17 mouse cellular contexts compared by ENCODE assay signal in genomic region chr6:33685321-33685720, GRCm38 (mm10).
"Had no signal": no experiment of that assay in that cellular context is flagged by ENCODE, and none has a peak within 500 bp of the region (broad histone marks: within the 10 kb centered on the region; RNA-seq: fewer than 3 reads in every experiment).

No protein-coding gene starts in this region.

- H3K4me1 ChIP-seq: limb, embryonic 15.5 days; liver, embryonic 12.5 days; stomach, embryonic 15.5 days had no signal

- H3K27me3 ChIP-seq: limb, embryonic 15.5 days; liver, embryonic 12.5 days; neural tube, embryonic 15.5 days; stomach, embryonic 15.5 days had no signal

- H3K4me3 ChIP-seq: layer of hippocampus, adult 2 months; left cerebral cortex, adult 2 months; limb, embryonic 15.5 days; liver, embryonic 12.5 days; midbrain, embryonic 10.5 days; myocyte; neural tube, embryonic 15.5 days; stomach, embryonic 15.5 days had no signal

- DNase-seq: kidney, adult 8-10 months; kidney, postnatal 4 days; lung, embryonic 14.5 days; lung, postnatal 10 days; lung, postnatal 4 days; midbrain, embryonic 14.5 days; right cerebral cortex, postnatal 4 days; spleen, adult 18-20 months had no signal

- H3K36me3 ChIP-seq: limb, embryonic 15.5 days; liver, embryonic 12.5 days; midbrain, embryonic 10.5 days; neural tube, embryonic 15.5 days; stomach, embryonic 15.5 days had no signal

- H3K9me3 ChIP-seq: limb, embryonic 15.5 days; liver, embryonic 12.5 days; midbrain, embryonic 10.5 days; neural tube, embryonic 15.5 days; stomach, embryonic 15.5 days had no signal

- H3K27ac ChIP-seq: kidney, postnatal 0 days; layer of hippocampus, adult 2 months; left cerebral cortex, adult 2 months; limb, embryonic 15.5 days; liver, embryonic 12.5 days; midbrain, embryonic 10.5 days; neural tube, embryonic 15.5 days; stomach, embryonic 15.5 days had no signal
